Mouse (Mus musculus) adrenal gland, postnatal 36 days (tissue): ENCODE data around the gene Tent2. TPM values are rescaled to one million over a fixed set of nuclear protein-coding genes. Genes with fewer than 3 reads are reported as not detected.

Source experiments
- DNase-seq, 2 experiments: peaks; one replicate each; pipeline ENCODE4 v3.0.0; 2021; ENCODE audit warnings: mixed read lengths in 1 of 2
- total RNA-seq, 2 experiments: library from RNA; stranded (reverse); gene quantifications; 2 replicates each; pipeline ENCODE4 v1.2.3; 2021

The Tent2 gene
- total RNA-seq, 2 experiments from 2014 or later, result 30.8 to 32.4 TPM

GRCm38 (mm10) chr13:93143819-93144283, 48.3 kb downstream of the Tent2 start:
- DNase-seq, result no peak

GRCm38 (mm10) chr13:93141184-93141583, 51.0 kb downstream of the Tent2 start:
- no peak for DNase-seq

GRCm38 (mm10) chr13:93138059-93138458, 54.1 kb downstream of the Tent2 start:
- no peak for DNase-seq

- DNase-seq, result no peak
Observed at GRCm38 (mm10) chr13:93137098-93137497, 55.1 kb downstream of the Tent2 start.

GRCm38 (mm10) chr13:93136251-93136650, 55.9 kb downstream of the Tent2 start:
- DNase-seq, result no peak

- DNase-seq, result no peak
Observed at GRCm38 (mm10) chr13:93135501-93135900, 56.7 kb downstream of the Tent2 start.

- no peak for DNase-seq
Observed at GRCm38 (mm10) chr13:93130674-93131073, 61.5 kb downstream of the Tent2 start.

GRCm38 (mm10) chr13:93128961-93129360, 63.2 kb downstream of the Tent2 start:
- DNase-seq, result no peak

- no peak for DNase-seq
Observed at GRCm38 (mm10) chr13:93128111-93128860, 63.9 kb downstream of the Tent2 start.

GRCm38 (mm10) chr13:93122321-93122720, 69.9 kb downstream of the Tent2 start:
- no peak for DNase-seq

GRCm38 (mm10) chr13:93117241-93117640, 74.9 kb downstream of the Tent2 start:
- DNase-seq, result no peak

- DNase-seq, result no peak
Observed at GRCm38 (mm10) chr13:93102340-93103090, 89.7 kb downstream of the Tent2 start.

- no peak for DNase-seq
Observed at GRCm38 (mm10) chr13:93098596-93098995, 93.6 kb downstream of the Tent2 start.

- DNase-seq, result no peak
Observed at GRCm38 (mm10) chr13:93096643-93097042, 95.5 kb downstream of the Tent2 start.

Other genes starting within 250 kb of the Tent2 start
- gene Cmya5, start 47.7 kb downstream of the Tent2 start, total RNA-seq, result under 1 TPM; 0.26 to 0.43 TPM
- 10 to 100 TPM; 29.8 to 44.8 TPM for gene Homer1, start 107.2 kb upstream of the Tent2 start, total RNA-seq